Mouse (Mus musculus): ENCODE data around the gene Gstm4.

- TF ChIP-seq CTCF (IDR thresholded peaks at IDR 0.05; ENCODE audit: control insufficient read depth, insufficient read depth, low read length) (no peak), POLR2A (IDR thresholded peaks at IDR 0.05; ENCODE audit: borderline replicate concordance, control insufficient read depth, low read depth, low read length) (no peak)
These were observed 18.6 kb downstream of the Gstm4 start for GRCm38 (mm10) chr3:108026049-108026448.
